Mouse (Mus musculus): ENCODE measurements at regions not wholly inside any gene's neighbourhood (a gene's known extent, or its start where the extent isn't known, plus 50 kb on each side); places are given as distances from the start of the nearest gene placed in this dataset.
A peak's percentile ranks its signal among the peaks of the same experiment; 100 is the strongest.
"Not testable (repeated sequence)": the region's sequence is repeated elsewhere in the genome, so short reads cannot be mapped to it uniquely, and the experiment has no call there.

DNA sequence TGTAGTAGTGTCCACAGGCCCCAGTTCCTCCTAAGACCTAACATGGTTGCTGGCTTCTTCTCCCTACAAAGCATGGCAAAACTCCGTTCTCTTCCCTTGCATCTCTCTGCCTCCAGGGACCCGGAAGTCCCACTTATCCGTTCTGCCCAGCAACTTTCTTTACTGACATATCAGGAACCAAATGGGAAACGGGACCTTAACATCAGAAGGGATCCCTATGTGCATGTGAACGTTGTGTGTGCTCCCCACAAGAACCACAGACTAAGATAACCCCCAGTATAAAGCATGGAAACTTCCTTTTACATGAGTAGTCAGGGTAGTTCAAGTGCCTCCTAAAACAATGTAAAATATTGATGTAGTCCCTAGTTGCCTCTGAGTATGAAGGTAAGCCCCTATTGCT is 61.6 kb downstream of the Zxdb start:
- H3K4me1 ChIP-seq (ENCODE audit: control insufficient read depth, insufficient read depth, low read length) = no peaks in the 10 kb centered on the region
- WGBS = 81% methylated on average over 5 of the region's 5 CpGs
- no peak for ATAC-seq (ENCODE audit: low read depth)
- no peaks in the 10 kb centered on the region for H3K9me3 ChIP-seq (ENCODE audit: control insufficient read depth, low read length)
- H3K27ac ChIP-seq (ENCODE audit: low read depth, low read length) = no peak overlapping the region
- no peaks in the 10 kb centered on the region for H3K27me3 ChIP-seq (ENCODE audit: control insufficient read depth, insufficient read depth, low read length)
- H3K4me3 ChIP-seq (ENCODE audit: low read depth, low read length) = no peak overlapping the region
- H3K36me3 ChIP-seq (ENCODE audit: control insufficient read depth, insufficient read depth, low read length) = no peaks in the 10 kb centered on the region
- no peak overlapping the region for H3K4me2 ChIP-seq (ENCODE audit: low read depth, low read length)
- no peak overlapping the region for H3K9ac ChIP-seq (replicated peaks; ENCODE audit: low read depth, low read length)

DNA sequence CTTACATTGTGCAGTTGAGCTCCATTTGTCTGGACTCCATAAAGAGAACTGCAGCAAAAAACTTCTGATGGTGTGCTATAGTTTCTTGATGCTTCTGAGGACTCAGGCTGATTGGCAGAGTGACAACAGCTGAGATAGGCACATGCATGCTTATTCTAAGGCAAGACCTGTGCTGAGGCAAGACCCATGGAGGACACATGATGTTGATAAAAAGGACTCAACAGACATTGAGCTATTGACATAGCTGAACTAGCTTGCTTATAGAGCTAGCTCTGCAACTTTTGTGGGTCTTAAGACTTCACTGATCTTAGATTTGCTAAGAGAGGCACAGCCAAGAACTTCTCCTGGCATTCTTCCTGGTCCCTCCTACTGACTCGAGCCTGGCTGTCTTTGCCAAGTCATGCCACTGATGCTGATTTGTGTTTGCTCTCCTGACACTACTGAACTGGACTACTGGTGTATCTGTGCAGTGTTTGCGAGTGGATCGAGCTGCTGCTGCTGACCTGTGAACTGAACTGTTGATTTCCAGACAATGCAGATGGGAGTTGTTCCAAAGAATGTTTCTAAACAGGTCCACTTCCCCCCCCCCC is 64.1 kb downstream of the Zxdb start:
- 85% methylated on average over 3 of the region's 3 CpGs for WGBS
- no peak overlapping the region for H3K4me3 ChIP-seq (ENCODE audit: low read depth, low read length)
- no peak for ATAC-seq (ENCODE audit: low read depth)

DNA sequence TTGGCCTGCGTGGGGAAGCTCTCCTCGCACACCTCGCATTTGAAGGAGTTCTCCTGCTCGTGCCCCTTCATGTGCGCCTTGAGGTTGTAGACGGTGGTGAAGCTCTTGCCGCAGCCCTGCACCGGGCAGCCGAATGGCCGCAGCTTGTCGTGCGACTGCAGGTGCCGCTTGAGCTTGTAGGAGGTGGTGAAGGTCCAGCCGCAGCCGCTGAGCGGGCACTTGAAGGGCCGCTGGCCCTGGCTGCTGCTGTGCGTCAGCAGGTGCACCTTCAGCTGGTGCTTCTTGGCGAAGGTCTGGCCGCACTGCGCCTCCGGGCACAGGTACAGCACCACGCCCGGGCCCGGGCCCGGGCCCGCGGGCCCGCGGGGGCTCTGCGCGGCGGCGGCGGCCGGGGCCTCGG is 72.5 kb downstream of the Zxdb start:
- H3K27ac ChIP-seq (ENCODE audit: low read depth, low read length); H3K4me2 ChIP-seq (ENCODE audit: low read depth, low read length); H3K9me3 ChIP-seq (ENCODE audit: control insufficient read depth, low read length); H3K9ac ChIP-seq (replicated peaks; ENCODE audit: low read depth, low read length); H3K4me1 ChIP-seq (ENCODE audit: control insufficient read depth, insufficient read depth, low read length); H3K27me3 ChIP-seq (ENCODE audit: control insufficient read depth, insufficient read depth, low read length); H3K4me3 ChIP-seq (ENCODE audit: low read depth, low read length); H3K36me3 ChIP-seq (ENCODE audit: control insufficient read depth, insufficient read depth, low read length): not testable (repeated sequence)
- no CpG with 5 or more reads among the region's 37 CpGs for WGBS
- peak; percentile 50; the same call in 1 of the 2 replicates for ATAC-seq (ENCODE audit: low read depth)

More for the DNA sequence above, 64.1 kb downstream of the Zxdb start:
- Histone ChIP-seq H3K27me3 (ENCODE audit: control insufficient read depth, insufficient read depth, low read length) (no peaks in the 10 kb centered on the region), H3K36me3 (ENCODE audit: control insufficient read depth, insufficient read depth, low read length) (no peaks in the 10 kb centered on the region), H3K4me1 (ENCODE audit: control insufficient read depth, insufficient read depth, low read length) (no peaks in the 10 kb centered on the region), H3K4me2 (ENCODE audit: low read depth, low read length) (no peak overlapping the region), H3K9ac (replicated peaks; ENCODE audit: low read depth, low read length) (no peak overlapping the region), H3K27ac (ENCODE audit: low read depth, low read length) (no peak overlapping the region), H3K9me3 (ENCODE audit: control insufficient read depth, low read length) (no peaks in the 10 kb centered on the region)

DNA sequence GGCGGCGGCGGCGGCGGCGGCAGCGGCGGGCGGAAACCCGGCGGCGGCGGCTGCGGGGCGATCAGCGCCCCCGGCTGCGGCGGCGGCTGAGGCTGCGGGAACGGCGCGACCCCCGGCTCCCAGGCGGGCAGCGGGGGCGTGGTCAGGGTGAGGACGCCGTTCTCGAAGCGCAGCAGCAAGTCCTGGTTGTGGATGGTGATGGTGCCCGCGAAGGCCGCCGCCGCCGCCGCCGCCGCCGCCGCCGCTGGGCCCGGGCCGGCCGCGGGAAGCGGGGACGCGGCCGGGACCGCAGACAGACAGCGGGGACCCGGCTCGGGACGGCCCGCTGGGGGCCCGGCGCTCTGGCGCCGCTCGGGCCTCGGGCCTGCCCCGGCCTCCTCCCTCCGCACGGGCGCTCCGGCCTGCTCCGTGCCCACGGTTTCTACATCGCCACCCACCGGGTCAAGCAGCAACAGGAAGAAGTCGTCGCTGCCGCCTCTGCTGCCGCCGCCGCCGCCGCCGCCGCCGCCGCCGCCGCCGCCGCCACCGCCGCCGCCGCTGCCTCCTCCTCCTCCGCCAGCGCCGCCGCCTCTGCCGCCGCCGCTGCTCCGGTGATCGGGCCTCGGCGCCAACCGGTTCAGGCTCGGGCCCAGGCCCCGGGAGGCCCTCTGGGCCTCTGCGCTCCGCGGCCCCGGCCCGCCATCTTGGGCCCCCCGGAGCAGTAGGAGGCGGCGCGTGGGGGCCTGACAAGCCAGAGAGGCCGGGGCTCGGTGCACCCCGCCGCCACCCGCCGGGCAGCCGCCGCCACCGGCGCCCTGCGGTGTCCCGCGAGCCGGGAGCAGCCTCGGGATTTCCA is 73.2 kb downstream of the Zxdb start:
- not testable (repeated sequence) for H3K27me3 ChIP-seq (ENCODE audit: control insufficient read depth, insufficient read depth, low read length); H3K4me3 ChIP-seq (ENCODE audit: low read depth, low read length); H3K9ac ChIP-seq (replicated peaks; ENCODE audit: low read depth, low read length); H3K9me3 ChIP-seq (ENCODE audit: control insufficient read depth, low read length); H3K4me2 ChIP-seq (ENCODE audit: low read depth, low read length); H3K36me3 ChIP-seq (ENCODE audit: control insufficient read depth, insufficient read depth, low read length); H3K27ac ChIP-seq (ENCODE audit: low read depth, low read length); H3K4me1 ChIP-seq (ENCODE audit: control insufficient read depth, insufficient read depth, low read length)
- WGBS = no CpG with 5 or more reads among the region's 131 CpGs
- ATAC-seq (ENCODE audit: low read depth) = peak; percentile 84

DNA sequence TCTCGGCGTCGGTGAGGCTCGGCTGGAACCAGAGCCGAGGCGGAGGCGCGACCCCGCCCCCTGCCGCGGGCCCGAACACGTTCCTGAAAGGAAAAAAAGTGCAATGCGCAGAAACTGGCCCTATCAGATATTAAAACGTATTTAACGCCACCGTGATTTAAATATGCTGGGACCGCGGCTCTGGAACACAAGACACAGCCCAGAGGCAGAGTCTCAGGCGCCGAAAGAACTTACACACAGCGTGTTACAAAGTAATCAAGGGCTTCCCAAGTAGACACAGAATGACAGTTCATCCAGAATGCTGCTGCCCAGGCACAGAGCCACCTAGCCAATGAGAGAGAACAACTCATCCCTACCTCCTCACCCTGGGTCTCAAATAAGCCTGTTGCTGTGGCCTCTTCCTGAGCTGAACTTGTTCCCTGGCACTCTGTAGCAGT is 73.8 kb downstream of the Zxdb start:
- H3K9ac ChIP-seq (replicated peaks; ENCODE audit: low read depth, low read length) = not testable (repeated sequence)

DNA sequence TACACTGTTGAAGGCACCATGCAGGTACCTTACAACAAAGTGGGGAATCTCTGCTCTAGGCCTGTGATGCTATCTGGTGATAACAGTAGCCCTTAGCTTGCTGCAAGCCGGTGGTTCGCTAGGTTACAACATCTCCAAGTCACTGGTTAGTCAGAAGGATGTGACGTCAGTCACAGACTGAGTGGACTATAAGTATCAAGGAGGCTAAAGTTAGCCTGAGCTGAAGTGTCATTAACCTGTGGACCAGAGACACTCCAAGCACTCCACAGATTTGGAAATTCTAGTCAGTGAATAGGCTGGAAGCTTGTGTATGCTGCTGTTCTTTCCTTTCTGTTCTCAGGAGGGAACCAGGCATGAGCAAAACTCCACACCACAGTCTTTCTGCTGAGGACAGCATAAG is 88.4 kb downstream of the Zxdb start:
- H3K9me3 ChIP-seq (ENCODE audit: control insufficient read depth, low read length); H3K27ac ChIP-seq (ENCODE audit: low read depth, low read length); H3K4me3 ChIP-seq (ENCODE audit: low read depth, low read length); H3K4me2 ChIP-seq (ENCODE audit: low read depth, low read length); H3K27me3 ChIP-seq (ENCODE audit: control insufficient read depth, insufficient read depth, low read length); H3K9ac ChIP-seq (replicated peaks; ENCODE audit: low read depth, low read length); H3K4me1 ChIP-seq (ENCODE audit: control insufficient read depth, insufficient read depth, low read length); H3K36me3 ChIP-seq (ENCODE audit: control insufficient read depth, insufficient read depth, low read length); ATAC-seq (ENCODE audit: low read depth): not testable (repeated sequence)
- no CpG with 5 or more reads among the region's 3 CpGs for WGBS

More for the DNA sequence above, 73.8 kb downstream of the Zxdb start:
- H3K27ac ChIP-seq (ENCODE audit: low read depth, low read length); H3K4me3 ChIP-seq (ENCODE audit: low read depth, low read length); H3K27me3 ChIP-seq (ENCODE audit: control insufficient read depth, insufficient read depth, low read length); H3K36me3 ChIP-seq (ENCODE audit: control insufficient read depth, insufficient read depth, low read length); H3K4me2 ChIP-seq (ENCODE audit: low read depth, low read length); H3K9me3 ChIP-seq (ENCODE audit: control insufficient read depth, low read length); H3K4me1 ChIP-seq (ENCODE audit: control insufficient read depth, insufficient read depth, low read length): not testable (repeated sequence)
- WGBS = no CpG with 5 or more reads among the region's 22 CpGs
- peak; percentile 76 for ATAC-seq (ENCODE audit: low read depth)

DNA sequence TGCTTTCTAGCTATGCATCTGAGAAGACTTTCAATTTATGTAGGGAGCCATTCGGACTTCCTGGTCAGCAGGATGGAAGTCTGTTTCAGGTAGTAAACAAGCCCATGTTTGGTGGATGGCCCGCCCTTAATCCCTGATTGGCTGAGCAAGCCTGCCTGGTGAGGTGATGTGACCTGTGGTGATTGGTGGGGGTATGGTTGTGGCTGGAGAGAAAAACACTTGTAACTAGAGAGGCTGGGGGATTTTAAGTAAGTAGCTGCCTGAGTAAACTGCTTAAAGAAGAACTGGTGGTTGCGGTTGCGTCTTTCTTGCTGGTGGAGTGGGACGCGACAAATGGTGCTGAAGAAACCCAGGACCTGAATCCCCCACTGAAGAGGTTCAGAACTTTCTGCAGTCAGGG is 103.2 kb downstream of the Zxdb start:
- not testable (repeated sequence) for H3K9me3 ChIP-seq (ENCODE audit: control insufficient read depth, low read length); H3K36me3 ChIP-seq (ENCODE audit: control insufficient read depth, insufficient read depth, low read length); H3K4me3 ChIP-seq (ENCODE audit: low read depth, low read length); H3K27me3 ChIP-seq (ENCODE audit: control insufficient read depth, insufficient read depth, low read length); H3K27ac ChIP-seq (ENCODE audit: low read depth, low read length); ATAC-seq (ENCODE audit: low read depth); H3K9ac ChIP-seq (replicated peaks; ENCODE audit: low read depth, low read length); H3K4me2 ChIP-seq (ENCODE audit: low read depth, low read length); H3K4me1 ChIP-seq (ENCODE audit: control insufficient read depth, insufficient read depth, low read length)
- WGBS = 98% methylated on average over 6 of the region's 6 CpGs

DNA sequence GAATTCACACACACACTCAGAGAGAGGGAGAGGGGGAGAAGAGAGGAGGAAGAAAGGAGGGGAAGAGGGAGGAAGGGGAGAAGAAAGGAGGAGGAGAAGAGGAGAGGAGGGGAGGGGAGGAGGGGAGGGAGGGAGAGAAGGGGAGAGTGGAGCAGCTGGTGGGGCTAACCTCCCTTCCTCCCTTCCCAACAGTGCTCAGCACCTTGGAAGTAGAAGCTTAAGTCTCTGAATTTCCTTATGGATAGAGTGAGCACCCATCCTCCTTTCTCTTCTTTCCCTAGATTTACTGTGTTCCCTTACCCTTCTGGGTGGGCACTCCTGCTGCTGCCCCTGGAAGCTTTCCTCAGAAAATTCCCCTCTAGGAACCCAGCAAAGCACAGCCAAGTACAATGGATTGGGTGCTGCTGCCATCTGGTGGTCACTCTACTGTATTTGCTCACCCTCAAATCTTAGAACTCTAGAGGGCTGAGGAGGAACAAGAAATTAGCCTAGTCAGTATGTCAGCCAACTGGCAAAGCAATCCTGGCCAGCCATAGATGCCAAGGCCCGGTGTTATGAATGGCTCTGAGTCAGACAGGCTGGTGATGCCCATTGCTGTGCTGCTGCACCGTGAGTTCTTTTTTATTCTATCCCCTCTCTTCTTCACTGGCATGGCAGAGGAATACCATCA is 119.9 kb downstream of the Zxdb start:
- H3K4me2 ChIP-seq (ENCODE audit: low read depth, low read length) = not testable (repeated sequence)
- 36% methylated on average over 2 of the region's 2 CpGs for WGBS

DNA sequence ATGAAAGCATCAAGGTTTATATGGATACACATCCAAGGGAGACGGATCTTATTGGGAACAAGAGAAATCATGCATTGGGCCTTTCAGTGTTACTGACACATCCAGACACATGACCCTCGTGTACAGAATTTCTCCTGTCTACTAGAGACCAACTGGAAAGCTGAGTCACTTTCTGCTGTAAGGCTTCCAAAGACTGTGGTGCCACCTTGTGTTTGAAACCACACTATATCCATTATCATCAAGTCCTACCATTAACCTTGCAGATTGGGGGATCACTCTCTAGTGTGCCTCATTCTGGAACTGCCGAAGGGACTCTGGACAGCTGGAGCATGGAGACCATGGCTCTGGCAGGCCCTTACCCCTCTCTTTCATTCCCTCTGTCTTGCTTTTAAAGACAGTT is 125.2 kb downstream of the Zxdb start:
- not testable (repeated sequence) for H3K27me3 ChIP-seq (ENCODE audit: control insufficient read depth, insufficient read depth, low read length); H3K4me1 ChIP-seq (ENCODE audit: control insufficient read depth, insufficient read depth, low read length); H3K36me3 ChIP-seq (ENCODE audit: control insufficient read depth, insufficient read depth, low read length); H3K9me3 ChIP-seq (ENCODE audit: control insufficient read depth, low read length); H3K9ac ChIP-seq (replicated peaks; ENCODE audit: low read depth, low read length); ATAC-seq (ENCODE audit: low read depth); H3K4me2 ChIP-seq (ENCODE audit: low read depth, low read length); H3K4me3 ChIP-seq (ENCODE audit: low read depth, low read length); H3K27ac ChIP-seq (ENCODE audit: low read depth, low read length)
- WGBS = no CpG with 5 or more reads among the region's 3 CpGs

More for the DNA sequence above, 119.9 kb downstream of the Zxdb start:
- not testable (repeated sequence) for H3K4me1 ChIP-seq (ENCODE audit: control insufficient read depth, insufficient read depth, low read length); H3K9ac ChIP-seq (replicated peaks; ENCODE audit: low read depth, low read length); H3K4me3 ChIP-seq (ENCODE audit: low read depth, low read length); H3K27me3 ChIP-seq (ENCODE audit: control insufficient read depth, insufficient read depth, low read length); H3K9me3 ChIP-seq (ENCODE audit: control insufficient read depth, low read length); H3K36me3 ChIP-seq (ENCODE audit: control insufficient read depth, insufficient read depth, low read length); H3K27ac ChIP-seq (ENCODE audit: low read depth, low read length)
- ATAC-seq (ENCODE audit: low read depth) = peak; percentile 91
